Mouse (Mus musculus) testis, postnatal 14 days (tissue): Measurements from ENCODE around the gene Gpr137c.
A peak's percentile ranks its signal among the peaks of the same experiment; 100 is the strongest.

ENCODE experiments used
- DNase-seq: peaks from one replicate; pipeline ENCODE4 v3.0.0; 2021; ENCODE audit warnings: low spot score

The Gpr137c gene

DNA sequence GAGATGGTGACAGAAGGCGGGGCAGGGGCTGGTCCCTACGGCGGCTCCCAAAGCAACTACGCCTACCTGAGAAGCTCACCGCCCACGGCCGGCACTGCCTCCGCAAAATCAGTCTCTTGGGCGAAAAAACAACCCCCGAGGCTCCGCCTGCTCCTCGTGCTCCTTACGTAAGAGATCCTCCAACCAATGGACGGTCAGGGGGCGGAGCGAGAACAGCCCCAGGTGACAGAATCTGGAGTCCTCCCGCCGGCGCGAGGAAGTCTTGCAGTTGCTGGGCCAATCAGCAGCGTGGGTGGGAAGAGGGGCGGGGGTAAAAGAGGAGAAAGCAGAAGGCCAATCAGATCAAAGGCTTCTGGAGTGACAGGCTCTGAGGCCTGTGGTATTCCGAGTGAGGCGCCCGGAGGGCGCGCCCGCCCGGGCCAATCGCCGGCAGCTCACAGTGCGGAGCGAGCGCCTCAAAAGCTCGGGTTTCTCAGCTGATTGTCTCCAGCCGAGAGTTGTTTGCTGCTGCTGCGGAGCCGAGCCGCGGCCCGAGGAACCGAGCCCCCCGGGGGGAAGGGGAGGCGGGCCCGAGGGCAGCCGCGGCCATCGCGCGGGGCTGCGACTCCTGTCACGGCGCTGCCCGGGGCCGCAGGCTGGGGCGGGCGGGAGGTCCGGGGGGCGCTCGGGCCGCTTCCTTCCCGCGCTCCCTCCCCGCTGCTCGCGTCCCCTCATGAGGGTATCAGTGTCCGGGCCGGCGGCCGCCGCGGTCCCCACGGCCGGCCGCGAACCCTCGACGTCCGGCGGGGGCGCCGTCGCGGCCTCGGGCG lies at the start of gene Gpr137c:
TSS of gene Gpr137c (plus strand) at position 437 of the 809 bp plus-strand sequence.
- peak; percentile 99 for DNase-seq

- no peak for DNase-seq
Measured at GRCm38 (mm10) chr14:45172260-45172659, 47.3 kb upstream of the Gpr137c start.

DNA sequence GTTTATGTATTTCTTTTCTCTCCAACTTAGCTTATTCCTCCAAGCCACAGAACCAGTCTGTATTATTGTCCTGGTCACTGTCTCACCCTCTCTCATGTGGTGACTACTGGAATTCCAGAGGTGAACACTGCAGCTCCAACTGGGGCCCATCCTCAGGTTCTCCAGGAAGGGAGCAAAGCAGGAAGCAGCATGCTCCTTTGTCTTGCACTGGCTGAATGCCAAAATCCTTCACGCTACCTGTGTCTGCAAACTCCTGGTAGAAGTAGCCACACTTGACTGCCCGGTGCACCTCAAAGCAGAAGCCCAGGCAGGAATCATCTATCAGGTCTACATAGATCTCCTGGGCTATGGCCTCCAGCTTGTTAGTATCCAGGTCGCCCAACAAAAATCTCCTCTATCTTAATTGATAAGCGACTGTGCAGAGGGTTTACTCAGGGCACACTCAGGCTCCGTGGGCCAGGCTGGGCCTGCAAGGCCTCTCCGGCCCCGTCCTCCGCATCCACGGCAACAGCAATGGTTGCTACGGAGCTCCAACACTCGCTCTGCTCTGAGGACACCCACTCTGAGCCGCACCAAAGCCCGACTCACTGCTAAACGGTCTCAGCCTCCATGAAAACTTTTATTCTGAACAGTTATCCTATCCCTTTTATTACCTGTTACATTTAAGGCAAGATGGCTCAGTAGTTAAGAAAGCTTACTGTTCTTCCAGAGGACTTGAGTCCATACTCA lies 44.3 kb upstream of the Gpr137c start:
- no peak for DNase-seq

GRCm38 (mm10) chr14:45179186-45179585 lies 40.3 kb upstream of the Gpr137c start:
- DNase-seq, result no peak

GRCm38 (mm10) chr14:45179606-45180005 lies 39.9 kb upstream of the Gpr137c start:
- DNase-seq, result no peak

DNA sequence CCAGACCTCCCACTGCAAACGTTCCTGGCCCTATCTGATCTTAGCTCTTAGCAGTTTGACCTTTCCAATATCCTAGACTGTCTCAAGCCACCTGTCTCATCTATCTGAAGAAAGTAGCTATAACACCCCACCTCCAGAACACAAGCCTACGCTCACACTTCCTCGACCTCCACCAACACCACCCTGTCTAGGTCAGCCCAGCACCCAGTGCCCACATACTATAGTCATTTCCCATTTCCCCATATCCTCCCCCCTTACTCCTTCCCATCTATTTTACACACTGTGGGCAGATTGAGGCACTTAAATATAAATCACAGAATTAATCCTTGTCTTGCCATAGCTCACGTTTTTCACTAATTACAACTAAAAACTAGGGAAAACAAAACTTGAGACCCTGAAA lies 37.9 kb upstream of the Gpr137c start:
- no peak for DNase-seq

DNA sequence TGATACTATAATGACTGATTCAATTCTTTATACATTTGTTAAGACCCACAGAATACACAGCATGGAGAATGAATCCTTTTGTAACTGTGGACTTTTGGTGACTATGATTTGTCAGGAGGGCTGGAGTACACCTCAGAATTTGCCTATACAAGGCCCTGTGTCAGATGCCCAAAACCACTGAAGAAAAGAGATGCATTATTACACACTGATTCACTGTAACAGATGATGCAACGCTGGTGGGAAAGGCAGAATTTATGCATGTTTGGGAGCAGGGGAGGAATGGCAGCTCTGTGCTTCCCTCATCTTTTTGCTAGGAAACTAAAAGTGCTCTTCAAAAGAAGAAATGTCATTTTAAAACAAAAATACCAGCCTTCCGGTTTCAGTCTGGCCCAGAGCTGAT lies 28.5 kb upstream of the Gpr137c start:
- no peak for DNase-seq

DNA sequence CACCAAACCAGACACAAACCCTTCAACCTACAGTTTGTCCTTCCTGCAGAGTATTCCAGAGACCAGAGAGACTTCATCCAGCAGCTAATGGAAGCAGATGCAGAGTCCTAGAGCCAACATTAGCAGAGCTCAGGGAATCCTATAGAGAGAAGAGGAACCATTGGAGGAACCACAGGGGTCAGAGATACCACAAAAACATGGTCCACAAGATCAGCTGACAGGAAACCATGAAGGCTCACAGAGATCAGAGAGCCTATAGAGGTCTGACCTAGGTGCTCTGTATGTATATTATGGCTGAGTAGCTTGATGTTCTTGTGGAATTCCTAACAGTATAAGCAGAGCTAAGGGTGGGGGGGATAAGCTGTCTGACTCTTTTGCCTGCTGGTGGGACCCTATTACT lies 18.9 kb upstream of the Gpr137c start:
- no peak for DNase-seq

DNA sequence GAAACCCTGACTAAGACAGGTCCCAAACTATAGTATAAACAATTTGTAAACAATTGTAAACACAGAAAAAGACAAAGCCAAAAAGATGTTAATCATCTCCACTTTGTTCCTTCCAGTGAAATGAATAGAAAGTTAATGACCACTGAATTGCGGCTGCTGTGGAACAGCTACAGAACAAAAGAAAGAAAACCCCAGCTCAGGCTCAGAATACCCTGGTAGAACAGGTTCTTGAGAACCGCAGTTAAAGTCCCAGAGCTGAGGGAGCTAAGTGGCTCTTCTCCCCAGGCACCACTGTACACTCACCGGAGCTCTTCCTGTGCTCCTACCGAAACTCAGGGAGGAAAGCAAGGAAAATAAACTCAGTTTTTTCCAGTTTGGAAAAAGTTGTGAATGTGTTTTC lies 8.8 kb upstream of the Gpr137c start:
- DNase-seq, result no peak

- no peak for DNase-seq
Measured at GRCm38 (mm10) chr14:45211431-45211830, 8.1 kb upstream of the Gpr137c start.

DNA sequence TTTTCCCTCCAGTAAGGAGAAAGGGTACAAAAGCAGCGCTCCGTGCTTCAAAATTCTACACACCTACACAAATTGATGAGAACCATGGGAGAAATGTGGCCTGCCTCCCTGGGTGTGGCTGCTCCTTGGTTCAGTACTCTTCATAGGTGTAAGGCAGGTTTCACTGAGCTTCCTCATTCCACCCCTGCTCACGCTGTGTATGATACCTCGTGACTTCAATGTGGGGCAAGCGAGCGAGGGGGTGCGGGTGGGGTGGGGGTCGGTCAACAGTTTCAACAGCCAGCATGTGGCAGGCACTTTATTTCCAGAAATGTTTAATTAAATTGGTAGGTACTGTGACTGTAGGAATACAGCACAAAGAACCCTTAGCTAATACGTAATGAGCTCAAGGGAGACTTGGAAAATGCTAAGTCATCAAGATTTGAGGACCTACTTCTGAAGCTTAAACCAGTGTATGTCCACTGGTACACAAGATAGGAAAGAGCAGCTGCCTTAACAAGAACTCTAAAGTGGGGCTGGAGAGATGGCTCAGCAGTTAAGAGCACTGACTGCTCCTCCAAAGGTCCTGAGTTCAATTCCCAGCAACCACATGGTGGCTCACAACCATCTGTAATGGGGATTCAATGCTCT lies 2.7 kb upstream of the Gpr137c start:
- no peak for DNase-seq

DNA sequence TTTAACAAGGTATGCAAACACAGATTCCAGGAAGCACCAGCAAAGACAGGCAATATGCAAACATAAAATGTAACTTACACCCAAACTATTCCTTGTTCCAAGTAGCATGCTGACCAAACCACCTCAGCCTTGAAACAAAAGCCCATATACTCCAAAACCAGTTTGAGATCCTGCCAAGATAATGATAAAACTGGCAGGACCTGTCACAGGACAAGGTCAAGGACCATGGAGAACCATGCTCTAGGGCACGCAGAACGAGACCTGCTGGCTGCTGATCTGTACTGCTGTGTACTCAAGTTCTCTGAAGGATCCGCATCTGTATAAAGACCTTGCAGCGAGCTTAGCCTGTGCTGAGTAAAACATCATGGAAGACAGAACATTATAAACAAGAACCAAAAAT lies 1.8 kb upstream of the Gpr137c start:
- peak; percentile 19 for DNase-seq

GRCm38 (mm10) chr14:45220090-45220956 lies 806 bp downstream of the Gpr137c start, which contains the start of gene Txndc16:
Gene Txndc16, minus strand, starts transcription at chr14:45220328.
- peak; percentile 79 for DNase-seq

DNA sequence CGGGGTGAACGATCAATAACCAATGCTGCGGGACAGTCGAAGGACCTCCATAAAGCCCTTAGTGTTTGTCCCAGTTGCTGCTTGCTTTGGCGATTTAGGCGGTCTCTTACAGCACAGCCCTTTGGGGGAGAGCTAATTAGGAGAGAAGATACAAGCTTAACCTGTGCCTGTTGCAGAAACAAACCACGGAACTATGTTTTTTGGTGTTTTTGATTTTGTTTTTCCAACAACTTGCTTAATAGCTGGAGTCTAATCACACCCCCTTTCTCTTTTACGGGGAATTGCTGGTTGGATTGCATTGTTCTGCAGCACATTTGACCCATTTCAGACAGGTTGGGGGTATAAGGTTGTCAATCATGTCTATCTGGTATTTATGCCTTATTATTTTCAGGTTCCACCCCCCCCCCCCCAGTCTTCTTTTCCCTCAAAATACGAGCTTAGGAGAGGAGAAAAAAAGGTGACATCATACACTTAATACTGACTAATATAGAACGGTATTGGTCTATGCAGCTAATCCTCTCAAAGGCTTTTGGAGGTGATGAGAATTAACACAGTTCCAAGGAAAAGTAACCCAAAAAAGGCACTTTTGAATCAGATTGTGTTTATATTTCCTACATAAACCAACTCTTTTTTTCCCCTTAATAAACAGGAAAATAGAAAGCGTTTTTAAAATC lies 1.6 kb downstream of the Gpr137c start:
- DNase-seq, result no peak

DNA sequence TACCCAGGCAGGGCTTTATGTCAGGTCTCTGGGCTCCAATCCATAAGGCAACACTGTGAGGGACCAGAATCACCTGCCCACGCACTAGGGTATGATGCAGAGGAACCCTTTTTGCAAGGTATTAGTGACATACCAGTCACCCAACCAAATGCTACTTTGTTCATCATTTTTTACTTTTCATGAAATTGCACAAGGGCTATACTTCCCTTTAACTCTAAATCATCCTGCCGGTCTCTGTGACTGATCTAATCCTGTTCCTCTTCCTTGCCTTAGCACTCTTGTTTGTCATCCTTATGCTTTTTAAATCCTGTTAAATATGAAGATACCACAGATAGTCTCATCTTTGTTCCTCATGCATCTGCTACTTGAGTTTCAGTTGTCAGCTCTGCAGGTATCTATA lies 19.5 kb downstream of the Gpr137c start:
- DNase-seq, result no peak

DNA sequence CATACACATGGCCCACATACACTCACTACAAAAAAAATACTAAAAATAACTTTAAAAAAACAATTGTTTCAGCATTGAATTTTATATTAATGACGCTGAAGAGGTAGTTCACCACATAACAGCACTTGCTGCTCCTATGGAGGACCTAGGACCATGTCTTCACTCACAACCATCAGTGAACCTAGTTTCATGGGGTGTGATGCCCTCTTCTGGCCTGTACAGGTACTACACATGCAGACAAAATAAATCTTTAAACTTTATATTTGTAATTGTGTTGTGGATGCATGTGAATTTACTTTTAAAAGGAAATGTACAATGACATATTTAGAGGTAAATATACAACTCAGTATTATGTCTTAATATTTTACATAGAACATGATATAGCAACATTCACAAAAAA lies 22.1 kb downstream of the Gpr137c start:
- no peak for DNase-seq

GRCm38 (mm10) chr14:45251548-45252076 lies 32.1 kb downstream of the Gpr137c start:
- DNase-seq, result no peak

- no peak for DNase-seq
Measured at GRCm38 (mm10) chr14:45263831-45264592, 44.5 kb downstream of the Gpr137c start.

GRCm38 (mm10) chr14:45275816-45276215 lies 56.3 kb downstream of the Gpr137c start:
- DNase-seq, result no peak

DNA sequence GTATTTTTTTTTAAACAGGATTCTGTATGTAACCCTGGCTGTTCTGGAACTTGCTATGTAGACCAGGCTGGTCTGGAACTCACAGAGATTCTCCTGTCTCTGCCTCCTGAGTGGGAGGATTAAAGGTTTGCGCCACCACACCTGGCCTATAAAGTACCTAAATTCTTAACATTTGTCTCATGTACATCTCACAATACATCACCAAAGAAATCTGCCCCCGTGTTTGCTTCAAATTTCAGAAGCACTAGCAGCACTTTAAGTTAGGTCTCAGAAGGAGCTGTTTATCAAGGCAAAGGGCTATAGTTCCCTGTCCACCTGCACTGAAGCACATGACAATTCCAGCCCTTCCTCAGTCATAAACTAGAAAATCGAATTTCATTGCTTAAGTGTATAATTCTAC lies 62.5 kb downstream of the Gpr137c start:
- DNase-seq, result no peak
